Mouse (Mus musculus): Measurements from ENCODE around the gene Gm47289. TPM values are rescaled to one million over a fixed set of nuclear protein-coding genes. Genes with fewer than 3 reads are reported as not detected.

The Gm47289 gene
- polyA plus RNA-seq, 1 experiment, result not detected

DNA sequence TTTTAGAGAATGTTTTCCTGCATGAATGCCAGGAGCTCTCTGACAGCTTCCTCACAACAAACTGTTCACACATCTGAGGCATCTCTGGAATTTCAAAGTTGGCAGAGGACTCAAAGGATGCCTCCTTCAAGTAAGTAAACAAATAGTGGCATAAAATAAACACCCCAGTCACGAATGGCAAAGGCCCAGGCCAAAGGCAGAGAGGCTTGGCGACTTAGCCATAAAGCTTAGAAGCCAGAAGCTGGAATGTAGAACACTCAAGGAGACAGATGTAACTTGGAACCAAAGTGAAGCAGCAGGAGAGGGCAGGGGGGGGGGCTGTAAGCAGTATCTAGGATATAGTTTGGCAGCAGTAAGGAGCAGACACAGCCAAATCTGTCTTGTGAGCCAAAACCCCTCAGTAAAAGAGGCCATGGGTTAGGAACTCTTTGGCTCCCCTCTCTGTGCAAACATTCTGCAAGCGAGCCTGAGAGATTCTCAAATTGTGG, 22.3 kb downstream of the Gm47289 start:
- WGBS, result 65% methylated on average over 3 of the region's 3 CpGs
- TF ChIP-seq CTCF (IDR thresholded peaks at IDR 0.05; ENCODE audit: extremely low read depth, insufficient read depth, insufficient read length, insufficient replicate concordance), result no peak
- TF ChIP-seq POLR2A (IDR thresholded peaks at IDR 0.05; ENCODE audit: low read depth, low read length), result no peak
- Histone ChIP-seq H3K4me1 (ENCODE audit: control insufficient read depth, insufficient read depth, insufficient read length) (no peaks in the 10 kb centered on the region), H3K27ac (ENCODE audit: insufficient read depth, low read length) (no peak overlapping the region), H3K4me3 (ENCODE audit: extremely low read depth, insufficient read depth, insufficient read length) (no peak overlapping the region), H3K27me3 (ENCODE audit: control insufficient read depth, insufficient read depth, low read length) (no peaks in the 10 kb centered on the region), H3K36me3 (ENCODE audit: control insufficient read depth, insufficient read depth, low read length) (no peaks in the 10 kb centered on the region)
- DNase-seq (ENCODE audit: low read depth in 1 of 2, low spot score in 2 of 2), result no peak

- H3K4me3 ChIP-seq (ENCODE audit: extremely low read depth, insufficient read depth, insufficient read length), result no peak overlapping the region
- no peak for DNase-seq (ENCODE audit: low read depth in 1 of 2, low spot score in 2 of 2)
- H3K27ac ChIP-seq (ENCODE audit: insufficient read depth, low read length), result no peak overlapping the region
- TF ChIP-seq POLR2A (IDR thresholded peaks at IDR 0.05; ENCODE audit: low read depth, low read length) (no peak), CTCF (IDR thresholded peaks at IDR 0.05; ENCODE audit: extremely low read depth, insufficient read depth, insufficient read length, insufficient replicate concordance) (0 out of 2 replicates have a peak, but pooled peaks have one; percentile 32)
- no peaks in the 10 kb centered on the region for H3K4me1 ChIP-seq (ENCODE audit: control insufficient read depth, insufficient read depth, insufficient read length)
- no peaks in the 10 kb centered on the region for H3K27me3 ChIP-seq (ENCODE audit: control insufficient read depth, insufficient read depth, low read length)
- 47% methylated on average over 11 of the region's 11 CpGs for WGBS
- H3K36me3 ChIP-seq (ENCODE audit: control insufficient read depth, insufficient read depth, low read length), result no peaks in the 10 kb centered on the region
Observed at GRCm38 (mm10) chr9:119192202-119192990, 33.4 kb downstream of the Gm47289 start.

DNA sequence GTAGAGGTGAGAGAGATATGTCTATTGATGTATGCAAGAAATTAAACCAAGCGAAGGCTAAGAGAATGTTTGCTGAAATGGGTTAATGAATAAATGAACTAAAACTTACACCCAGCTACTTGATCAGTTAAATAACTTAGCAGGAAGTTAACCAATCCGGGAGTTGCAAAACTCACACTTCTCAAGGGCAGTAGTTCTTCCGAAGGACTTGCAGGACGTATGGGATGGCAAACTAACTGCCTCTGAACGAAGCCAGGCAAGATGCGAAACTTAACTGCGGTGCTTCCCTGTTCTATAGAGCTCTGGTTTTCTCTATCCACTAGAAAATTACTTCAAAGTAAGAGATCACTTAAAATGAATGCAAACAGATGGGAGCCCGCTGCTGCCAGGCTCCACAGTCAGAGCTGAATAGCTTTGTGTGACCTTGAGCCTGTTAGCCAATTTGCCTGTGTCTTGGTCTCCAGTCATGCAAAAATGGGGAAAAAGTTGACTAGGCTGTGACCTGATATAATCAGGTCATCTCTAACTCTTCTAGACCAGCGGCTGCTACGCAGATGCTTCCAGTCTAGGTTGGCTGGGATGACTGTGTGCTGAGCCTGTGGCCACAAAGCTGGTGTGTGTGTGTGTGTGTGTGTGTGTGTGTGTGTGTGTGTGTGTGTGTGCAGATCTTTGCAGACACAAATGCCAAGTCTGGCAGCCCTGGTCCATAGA, 40.3 kb downstream of the Gm47289 start:
- no peak for TF ChIP-seq POLR2A (IDR thresholded peaks at IDR 0.05; ENCODE audit: low read depth, low read length)
- TF ChIP-seq CTCF (IDR thresholded peaks at IDR 0.05; ENCODE audit: extremely low read depth, insufficient read depth, insufficient read length, insufficient replicate concordance), result no peak
- WGBS, result 83% methylated on average over 10 of the region's 10 CpGs
- Histone ChIP-seq H3K27me3 (ENCODE audit: control insufficient read depth, insufficient read depth, low read length) (no peaks in the 10 kb centered on the region), H3K4me3 (ENCODE audit: extremely low read depth, insufficient read depth, insufficient read length) (no peak overlapping the region), H3K36me3 (ENCODE audit: control insufficient read depth, insufficient read depth, low read length) (no peaks in the 10 kb centered on the region), H3K27ac (ENCODE audit: insufficient read depth, low read length) (no peak overlapping the region), H3K4me1 (ENCODE audit: control insufficient read depth, insufficient read depth, insufficient read length) (no peaks in the 10 kb centered on the region)
- DNase-seq (ENCODE audit: low read depth in 1 of 2, low spot score in 2 of 2), result no peak

DNA sequence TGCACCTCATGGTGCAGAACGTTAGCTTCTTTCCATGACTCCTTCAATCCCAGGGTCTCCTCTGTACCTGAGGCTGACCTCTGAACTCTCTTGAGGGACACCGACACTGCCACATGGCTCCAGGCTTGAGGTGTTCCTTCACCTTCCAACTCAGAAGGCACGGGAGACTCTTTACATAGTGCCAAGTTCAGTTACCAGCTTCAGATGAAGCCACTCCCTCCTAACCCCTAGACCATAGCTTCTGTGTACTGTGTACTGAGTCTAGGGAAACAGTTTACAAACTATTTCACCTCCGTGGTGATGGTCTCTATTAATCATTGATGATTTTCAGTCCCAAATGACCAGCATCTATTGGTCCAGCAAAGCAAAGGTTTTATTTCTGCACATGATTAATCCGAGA, 42.7 kb downstream of the Gm47289 start:
- no peak for DNase-seq (ENCODE audit: low read depth in 1 of 2, low spot score in 2 of 2)
- H3K4me1 ChIP-seq (ENCODE audit: control insufficient read depth, insufficient read depth, insufficient read length), result no peaks in the 10 kb centered on the region
- H3K36me3 ChIP-seq (ENCODE audit: control insufficient read depth, insufficient read depth, low read length), result no peaks in the 10 kb centered on the region
- no peaks in the 10 kb centered on the region for H3K27me3 ChIP-seq (ENCODE audit: control insufficient read depth, insufficient read depth, low read length)
- no peak overlapping the region for H3K4me3 ChIP-seq (ENCODE audit: extremely low read depth, insufficient read depth, insufficient read length)
- WGBS, result 85% methylated on average over 5 of the region's 5 CpGs
- TF ChIP-seq POLR2A (IDR thresholded peaks at IDR 0.05; ENCODE audit: low read depth, low read length) (no peak), CTCF (IDR thresholded peaks at IDR 0.05; ENCODE audit: extremely low read depth, insufficient read depth, insufficient read length, insufficient replicate concordance) (no peak)
- no peak overlapping the region for H3K27ac ChIP-seq (ENCODE audit: insufficient read depth, low read length)

DNA sequence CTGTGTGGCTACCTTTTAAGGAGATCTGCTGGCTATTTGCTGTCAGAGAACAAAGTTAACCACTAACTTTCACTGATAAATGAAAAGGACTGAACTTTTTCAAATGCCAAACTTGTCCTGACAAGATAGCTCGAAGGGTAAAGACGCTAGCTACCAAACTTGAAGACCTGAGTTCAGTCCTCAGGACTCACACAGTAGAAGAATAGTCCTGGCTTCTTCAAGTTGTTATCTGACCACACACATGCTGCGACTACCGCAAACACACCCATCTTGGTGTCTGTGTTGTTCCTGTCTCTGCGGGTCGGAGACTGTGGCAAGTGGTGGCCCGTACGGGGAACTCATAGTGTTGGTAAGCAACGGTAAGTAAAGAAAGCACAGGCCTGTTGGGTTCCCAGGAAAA, 44.7 kb downstream of the Gm47289 start:
- H3K36me3 ChIP-seq (ENCODE audit: control insufficient read depth, insufficient read depth, low read length), result no peaks in the 10 kb centered on the region
- H3K27ac ChIP-seq (ENCODE audit: insufficient read depth, low read length), result no peak overlapping the region
- no peak for TF ChIP-seq CTCF (IDR thresholded peaks at IDR 0.05; ENCODE audit: extremely low read depth, insufficient read depth, insufficient read length, insufficient replicate concordance)
- no peaks in the 10 kb centered on the region for H3K4me1 ChIP-seq (ENCODE audit: control insufficient read depth, insufficient read depth, insufficient read length)
- no peak overlapping the region for H3K4me3 ChIP-seq (ENCODE audit: extremely low read depth, insufficient read depth, insufficient read length)
- no peak for DNase-seq (ENCODE audit: low read depth in 1 of 2, low spot score in 2 of 2)
- H3K27me3 ChIP-seq (ENCODE audit: control insufficient read depth, insufficient read depth, low read length), result no peaks in the 10 kb centered on the region
- 90% methylated on average over 9 of the region's 9 CpGs for WGBS

DNA sequence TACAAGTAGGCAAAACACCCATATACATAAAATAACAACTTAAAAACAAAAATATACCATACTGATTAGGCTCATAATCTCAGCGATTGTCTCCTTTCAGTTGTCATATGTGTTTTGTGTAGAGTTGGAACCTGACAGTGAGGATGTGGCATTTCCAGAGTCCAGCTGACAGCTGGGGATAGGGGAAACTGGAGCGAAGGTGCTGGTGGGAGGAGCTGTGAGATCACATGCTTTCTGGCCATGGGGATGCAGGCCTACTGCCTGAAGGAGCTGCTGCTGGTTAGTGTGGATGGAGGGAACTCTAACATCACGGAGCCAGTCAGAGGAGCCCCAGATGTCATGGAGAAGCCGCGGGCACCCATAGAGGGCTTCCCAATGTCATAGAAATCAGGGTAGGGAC, 46.8 kb downstream of the Gm47289 start:
- 91% methylated on average over 5 of the region's 5 CpGs for WGBS

More for the DNA sequence above, 46.8 kb downstream of the Gm47289 start:
- no peak overlapping the region for H3K27ac ChIP-seq (ENCODE audit: insufficient read depth, low read length)
- DNase-seq (ENCODE audit: low read depth in 1 of 2, low spot score in 2 of 2), result no peak
- H3K4me1 ChIP-seq (ENCODE audit: control insufficient read depth, insufficient read depth, insufficient read length), result no peaks in the 10 kb centered on the region
- no peak overlapping the region for H3K4me3 ChIP-seq (ENCODE audit: extremely low read depth, insufficient read depth, insufficient read length)
- H3K27me3 ChIP-seq (ENCODE audit: control insufficient read depth, insufficient read depth, low read length), result no peaks in the 10 kb centered on the region
- no peaks in the 10 kb centered on the region for H3K36me3 ChIP-seq (ENCODE audit: control insufficient read depth, insufficient read depth, low read length)
- TF ChIP-seq POLR2A (IDR thresholded peaks at IDR 0.05; ENCODE audit: low read depth, low read length) (no peak), CTCF (IDR thresholded peaks at IDR 0.05; ENCODE audit: extremely low read depth, insufficient read depth, insufficient read length, insufficient replicate concordance) (no peak)

Data from spleen, adult 2 months (tissue).